Mouse (Mus musculus) E14TG2a.4 (cell line): Measurements from ENCODE around the gene Fads1.

ENCODE experiments used
- CTCF ChIP-seq: conservative IDR thresholded peaks from 2 replicates; pipeline ENCODE4 v1.5.1; 2014; ENCODE audit warnings: low read length
- NANOG ChIP-seq: IDR thresholded peaks from 2 replicates; pipeline ENCODE4 v1.6.1; 2014; ENCODE audit warnings: borderline replicate concordance, low read length, mixed read lengths

DNA sequence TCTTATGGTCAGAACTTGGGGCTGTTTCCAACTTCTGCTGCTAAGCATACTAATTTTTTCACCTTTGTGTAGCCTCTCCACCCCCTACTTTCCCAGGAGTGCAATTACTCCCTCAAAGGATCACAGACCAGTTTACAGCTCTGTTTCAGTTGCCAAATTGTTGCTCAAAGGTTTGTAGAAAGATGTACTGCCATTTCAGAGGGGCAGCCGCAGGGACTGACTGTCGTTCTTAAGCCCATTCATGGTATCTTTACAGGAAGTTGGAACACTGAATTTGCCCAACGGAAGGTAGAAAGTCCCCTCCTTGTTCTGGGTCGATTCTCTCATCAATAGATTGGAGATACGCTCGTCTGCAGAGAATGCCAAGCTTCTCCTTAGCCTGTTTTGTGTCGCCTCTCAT, 11.3 kb upstream of the Fads1 start:
- TF ChIP-seq CTCF (no peak), NANOG (no peak)
